Mouse (Mus musculus): ENCODE measurements around the gene Slc35f3. TPM values are rescaled to one million over a fixed set of nuclear protein-coding genes. Genes with fewer than 3 reads are reported as not detected.

Gene Slc35f3
- polyA plus RNA-seq, 1 experiment, result not detected

DNA sequence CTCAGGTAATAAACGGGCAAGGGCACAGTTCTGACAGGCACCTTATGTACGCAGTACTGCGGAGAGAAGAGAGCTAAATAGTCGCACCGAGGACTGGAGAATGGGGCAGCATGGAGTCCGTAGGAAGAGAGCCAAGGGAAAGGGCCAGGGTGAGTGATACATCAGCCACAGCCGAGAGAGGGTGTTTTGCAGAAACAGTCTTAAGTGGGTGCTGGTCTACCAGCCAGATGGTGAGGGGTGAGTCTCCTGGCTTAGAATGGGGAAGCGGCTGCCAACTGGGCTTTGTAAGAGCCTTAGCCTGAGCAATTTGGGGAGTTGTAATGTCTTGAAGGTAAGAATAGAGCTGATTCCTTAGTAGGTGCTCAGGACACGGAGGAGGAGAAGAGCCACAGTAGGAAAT, 8.8 kb downstream of the Slc35f3 start:
- TF ChIP-seq FOSL1 (IDR thresholded peaks at IDR 0.05; ENCODE audit: insufficient read depth, low read length, poor library complexity, severe bottlenecking), result no peak
- no peak for TF ChIP-seq MYOD1 (IDR thresholded peaks at IDR 0.05; ENCODE audit: control insufficient read depth, insufficient read length, low read depth)
- no peak for TF ChIP-seq MYOG (IDR thresholded peaks at IDR 0.05; ENCODE audit: control insufficient read depth, extremely low read depth, insufficient read length)
- TF ChIP-seq CTCF (IDR thresholded peaks at IDR 0.05; ENCODE audit: control insufficient read depth, insufficient read depth, insufficient read length), result no peak
- TF ChIP-seq CEBPB (IDR thresholded peaks at IDR 0.05; ENCODE audit: low read depth), result no peak
- TF ChIP-seq USF1 (IDR thresholded peaks at IDR 0.05; ENCODE audit: low read depth), result no peak
- TF ChIP-seq MAX (IDR thresholded peaks at IDR 0.05), result no peak
- Histone ChIP-seq H3K4me3 (ENCODE audit: insufficient read depth, poor library complexity, severe bottlenecking) (no peak overlapping the region), H3K36me3 (ENCODE audit: control insufficient read depth, insufficient read depth) (no peaks in the 10 kb centered on the region), H3K79me2 (ENCODE audit: control insufficient read depth, insufficient read depth) (no peaks in the 10 kb centered on the region), H3K27me3 (ENCODE audit: control insufficient read depth, insufficient read depth, insufficient read length) (peaks cover 13% of the 10 kb centered on the region), H3K79me3 (ENCODE audit: low read depth) (no peaks in the 10 kb centered on the region), H3ac (ENCODE audit: control insufficient read depth, insufficient read length, low read depth) (no peak overlapping the region)

DNA sequence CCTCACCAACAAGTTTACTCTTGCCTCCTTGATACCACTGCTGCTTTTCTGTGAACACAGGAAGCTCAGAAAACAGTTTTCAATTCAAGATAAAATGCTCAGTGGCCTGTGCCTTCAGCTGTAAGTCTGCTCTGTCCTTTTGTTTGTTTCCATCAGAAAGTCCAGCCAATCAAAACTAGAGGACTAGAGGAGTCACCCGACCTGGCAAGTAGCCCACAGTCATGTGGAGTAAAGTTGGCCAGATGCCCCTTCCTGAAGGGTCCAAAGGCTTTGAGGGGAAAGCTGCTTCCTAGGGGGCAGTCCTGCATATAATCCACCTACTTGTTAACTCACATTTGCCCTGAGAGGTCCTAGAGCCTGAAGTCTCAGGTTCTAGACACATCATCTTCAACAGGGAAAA, 10.7 kb downstream of the Slc35f3 start:
- no peaks in the 10 kb centered on the region for H3K79me2 ChIP-seq (ENCODE audit: control insufficient read depth, insufficient read depth)
- TF ChIP-seq MYOG (IDR thresholded peaks at IDR 0.05; ENCODE audit: control insufficient read depth, extremely low read depth, insufficient read length) (no peak), CEBPB (IDR thresholded peaks at IDR 0.05; ENCODE audit: low read depth) (no peak)
- H3K79me3 ChIP-seq (ENCODE audit: low read depth), result no peaks in the 10 kb centered on the region
- no peaks in the 10 kb centered on the region for H3K36me3 ChIP-seq (ENCODE audit: control insufficient read depth, insufficient read depth)
- H3ac ChIP-seq (ENCODE audit: control insufficient read depth, insufficient read length, low read depth), result no peak overlapping the region
- no peak overlapping the region for H3K4me3 ChIP-seq (ENCODE audit: insufficient read depth, poor library complexity, severe bottlenecking)
- peaks cover 13% of the 10 kb centered on the region for H3K27me3 ChIP-seq (ENCODE audit: control insufficient read depth, insufficient read depth, insufficient read length)

DNA sequence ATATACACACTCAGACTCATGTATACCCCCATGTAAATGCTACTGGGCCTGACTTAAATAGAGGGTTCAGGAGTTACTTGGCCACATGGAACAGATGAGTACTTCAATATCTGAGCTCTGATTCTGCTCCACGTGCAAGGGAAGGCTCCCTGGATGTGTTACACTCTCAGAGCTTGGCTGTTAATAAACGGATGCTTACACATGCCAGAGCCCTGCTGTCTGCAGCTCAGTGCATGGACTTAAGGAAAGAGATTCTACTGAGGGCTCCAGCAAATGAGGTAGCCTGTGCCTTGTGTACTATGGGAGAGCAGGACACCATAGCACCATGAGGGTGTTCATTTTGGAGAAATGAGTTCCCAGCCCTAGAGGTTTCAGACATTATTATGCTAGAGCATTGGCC, 26.6 kb downstream of the Slc35f3 start:
- no peaks in the 10 kb centered on the region for H3K79me3 ChIP-seq (ENCODE audit: low read depth)
- H3K79me2 ChIP-seq (ENCODE audit: control insufficient read depth, insufficient read depth), result no peaks in the 10 kb centered on the region
- no peak overlapping the region for H3K4me3 ChIP-seq (ENCODE audit: insufficient read depth, poor library complexity, severe bottlenecking)
- H3K36me3 ChIP-seq (ENCODE audit: control insufficient read depth, insufficient read depth), result no peaks in the 10 kb centered on the region
- H3K27me3 ChIP-seq (ENCODE audit: control insufficient read depth, insufficient read depth, insufficient read length), result no peaks in the 10 kb centered on the region
- H3ac ChIP-seq (ENCODE audit: control insufficient read depth, insufficient read length, low read depth), result no peak overlapping the region
- TF ChIP-seq FOSL1 (IDR thresholded peaks at IDR 0.05; ENCODE audit: insufficient read depth, low read length, poor library complexity, severe bottlenecking) (no peak), CTCF (IDR thresholded peaks at IDR 0.05; ENCODE audit: control insufficient read depth, insufficient read depth, insufficient read length) (no peak), MYOG (IDR thresholded peaks at IDR 0.05; ENCODE audit: control insufficient read depth, extremely low read depth, insufficient read length) (no peak), CEBPB (IDR thresholded peaks at IDR 0.05; ENCODE audit: low read depth) (no peak), USF1 (IDR thresholded peaks at IDR 0.05; ENCODE audit: low read depth) (no peak), MYOD1 (IDR thresholded peaks at IDR 0.05; ENCODE audit: control insufficient read depth, insufficient read length, low read depth) (no peak), MAX (IDR thresholded peaks at IDR 0.05) (no peak)

DNA sequence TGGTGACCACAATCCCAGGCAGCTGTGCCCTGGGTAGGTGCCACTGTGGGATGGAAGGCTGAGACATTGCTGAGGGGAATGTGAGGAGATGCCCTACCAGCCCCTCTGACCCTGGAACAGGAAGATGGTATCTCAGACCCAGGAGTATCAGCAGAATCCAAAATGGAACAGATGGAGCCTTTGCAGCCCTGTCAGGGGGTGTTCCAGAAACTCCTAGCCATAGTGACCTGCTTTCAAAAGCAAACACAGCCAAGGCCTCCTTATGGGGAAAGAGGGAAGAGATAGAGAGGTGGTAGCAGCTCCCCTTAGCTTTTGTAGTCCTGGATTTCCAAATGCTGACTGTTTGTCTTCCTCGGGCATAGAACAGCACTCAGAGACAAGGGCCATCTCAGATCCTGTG, 27.8 kb downstream of the Slc35f3 start:
- H3K4me3 ChIP-seq (ENCODE audit: insufficient read depth, poor library complexity, severe bottlenecking), result no peak overlapping the region
- TF ChIP-seq USF1 (IDR thresholded peaks at IDR 0.05; ENCODE audit: low read depth) (no peak), CTCF (IDR thresholded peaks at IDR 0.05; ENCODE audit: control insufficient read depth, insufficient read depth, insufficient read length) (no peak), MAX (IDR thresholded peaks at IDR 0.05) (no peak), MYOD1 (IDR thresholded peaks at IDR 0.05; ENCODE audit: control insufficient read depth, insufficient read length, low read depth) (no peak), CEBPB (IDR thresholded peaks at IDR 0.05; ENCODE audit: low read depth) (no peak), FOSL1 (IDR thresholded peaks at IDR 0.05; ENCODE audit: insufficient read depth, low read length, poor library complexity, severe bottlenecking) (no peak), MYOG (IDR thresholded peaks at IDR 0.05; ENCODE audit: control insufficient read depth, extremely low read depth, insufficient read length) (no peak)
- H3K79me3 ChIP-seq (ENCODE audit: low read depth), result no peaks in the 10 kb centered on the region
- no peaks in the 10 kb centered on the region for H3K79me2 ChIP-seq (ENCODE audit: control insufficient read depth, insufficient read depth)
- no peak overlapping the region for H3ac ChIP-seq (ENCODE audit: control insufficient read depth, insufficient read length, low read depth)
- H3K36me3 ChIP-seq (ENCODE audit: control insufficient read depth, insufficient read depth), result no peaks in the 10 kb centered on the region
- H3K27me3 ChIP-seq (ENCODE audit: control insufficient read depth, insufficient read depth, insufficient read length), result no peaks in the 10 kb centered on the region

DNA sequence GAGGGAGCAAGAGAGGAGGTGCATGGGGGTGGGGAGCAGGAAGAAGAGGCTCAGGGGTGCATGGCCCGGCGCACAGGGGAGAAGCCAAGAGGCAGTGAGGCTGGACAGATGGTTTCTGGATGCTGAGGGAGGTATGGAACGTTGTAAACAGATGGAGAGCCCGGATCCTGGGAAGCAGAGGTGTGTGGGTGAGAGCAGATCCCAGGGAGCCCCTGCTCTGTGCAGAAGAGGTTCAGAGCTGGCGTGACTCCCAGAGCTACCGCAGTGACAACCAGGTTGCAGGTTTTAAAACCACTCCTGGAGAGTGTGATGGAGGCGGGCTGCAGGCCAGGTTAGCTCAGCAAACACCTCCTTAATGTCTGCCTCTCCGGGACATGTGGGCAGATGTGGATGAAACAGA, 28.4 kb downstream of the Slc35f3 start:
- H3K27me3 ChIP-seq (ENCODE audit: control insufficient read depth, insufficient read depth, insufficient read length), result no peaks in the 10 kb centered on the region
- no peaks in the 10 kb centered on the region for H3K79me3 ChIP-seq (ENCODE audit: low read depth)
- H3K79me2 ChIP-seq (ENCODE audit: control insufficient read depth, insufficient read depth), result no peaks in the 10 kb centered on the region
- TF ChIP-seq USF1 (IDR thresholded peaks at IDR 0.05; ENCODE audit: low read depth), result no peak
- TF ChIP-seq CEBPB (IDR thresholded peaks at IDR 0.05; ENCODE audit: low read depth), result no peak
- no peak for TF ChIP-seq MAX (IDR thresholded peaks at IDR 0.05)
- TF ChIP-seq MYOG (IDR thresholded peaks at IDR 0.05; ENCODE audit: control insufficient read depth, extremely low read depth, insufficient read length), result no peak
- no peak for TF ChIP-seq FOSL1 (IDR thresholded peaks at IDR 0.05; ENCODE audit: insufficient read depth, low read length, poor library complexity, severe bottlenecking)
- no peak for TF ChIP-seq MYOD1 (IDR thresholded peaks at IDR 0.05; ENCODE audit: control insufficient read depth, insufficient read length, low read depth)
- no peak for TF ChIP-seq CTCF (IDR thresholded peaks at IDR 0.05; ENCODE audit: control insufficient read depth, insufficient read depth, insufficient read length)
- H3ac ChIP-seq (ENCODE audit: control insufficient read depth, insufficient read length, low read depth), result no peak overlapping the region
- H3K4me3 ChIP-seq (ENCODE audit: insufficient read depth, poor library complexity, severe bottlenecking), result no peak overlapping the region
- no peaks in the 10 kb centered on the region for H3K36me3 ChIP-seq (ENCODE audit: control insufficient read depth, insufficient read depth)

DNA sequence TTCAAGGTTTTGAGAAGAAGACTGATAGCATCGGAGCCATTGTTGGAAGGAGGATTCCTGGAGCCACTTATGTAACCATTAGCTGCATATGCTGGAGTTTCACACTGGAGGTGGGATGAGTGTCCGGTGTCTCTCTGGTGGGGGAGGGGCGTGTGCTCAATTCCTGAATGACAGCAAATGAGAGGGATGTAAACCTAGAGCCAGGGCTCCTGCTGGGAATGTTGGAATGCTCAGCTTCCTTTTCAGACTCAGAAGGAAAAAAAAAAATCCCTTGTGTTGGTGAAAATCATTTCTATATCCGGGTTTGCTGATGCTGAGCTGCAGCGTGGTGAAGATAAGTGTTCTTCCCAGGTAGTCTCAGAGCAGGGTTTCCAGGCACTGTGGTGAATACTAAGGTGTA, 29.4 kb downstream of the Slc35f3 start:
- TF ChIP-seq CEBPB (IDR thresholded peaks at IDR 0.05; ENCODE audit: low read depth) (no peak), MYOD1 (IDR thresholded peaks at IDR 0.05; ENCODE audit: control insufficient read depth, insufficient read length, low read depth) (no peak), MYOG (IDR thresholded peaks at IDR 0.05; ENCODE audit: control insufficient read depth, extremely low read depth, insufficient read length) (no peak), MAX (IDR thresholded peaks at IDR 0.05) (no peak), FOSL1 (IDR thresholded peaks at IDR 0.05; ENCODE audit: insufficient read depth, low read length, poor library complexity, severe bottlenecking) (no peak), CTCF (IDR thresholded peaks at IDR 0.05; ENCODE audit: control insufficient read depth, insufficient read depth, insufficient read length) (no peak), USF1 (IDR thresholded peaks at IDR 0.05; ENCODE audit: low read depth) (no peak)

More for the DNA sequence above, 29.4 kb downstream of the Slc35f3 start:
- H3K79me3 ChIP-seq (ENCODE audit: low read depth), result no peaks in the 10 kb centered on the region
- no peaks in the 10 kb centered on the region for H3K27me3 ChIP-seq (ENCODE audit: control insufficient read depth, insufficient read depth, insufficient read length)
- no peak overlapping the region for H3K4me3 ChIP-seq (ENCODE audit: insufficient read depth, poor library complexity, severe bottlenecking)
- H3K79me2 ChIP-seq (ENCODE audit: control insufficient read depth, insufficient read depth), result no peaks in the 10 kb centered on the region
- H3ac ChIP-seq (ENCODE audit: control insufficient read depth, insufficient read length, low read depth), result no peak overlapping the region
- no peaks in the 10 kb centered on the region for H3K36me3 ChIP-seq (ENCODE audit: control insufficient read depth, insufficient read depth)

All from C2C12 (cell line).